Mouse (Mus musculus): Measurements from ENCODE around the gene Rps25. TPM values are rescaled to one million over a fixed set of nuclear protein-coding genes. Genes with fewer than 3 reads are reported as not detected.
"Not testable (repeated sequence)": the region's sequence is repeated elsewhere in the genome, so short reads cannot be mapped to it uniquely, and the experiment has no call there.

Gene Rps25
- polyA plus RNA-seq, 1 experiment from 2014 or later = 1,260 TPM

DNA sequence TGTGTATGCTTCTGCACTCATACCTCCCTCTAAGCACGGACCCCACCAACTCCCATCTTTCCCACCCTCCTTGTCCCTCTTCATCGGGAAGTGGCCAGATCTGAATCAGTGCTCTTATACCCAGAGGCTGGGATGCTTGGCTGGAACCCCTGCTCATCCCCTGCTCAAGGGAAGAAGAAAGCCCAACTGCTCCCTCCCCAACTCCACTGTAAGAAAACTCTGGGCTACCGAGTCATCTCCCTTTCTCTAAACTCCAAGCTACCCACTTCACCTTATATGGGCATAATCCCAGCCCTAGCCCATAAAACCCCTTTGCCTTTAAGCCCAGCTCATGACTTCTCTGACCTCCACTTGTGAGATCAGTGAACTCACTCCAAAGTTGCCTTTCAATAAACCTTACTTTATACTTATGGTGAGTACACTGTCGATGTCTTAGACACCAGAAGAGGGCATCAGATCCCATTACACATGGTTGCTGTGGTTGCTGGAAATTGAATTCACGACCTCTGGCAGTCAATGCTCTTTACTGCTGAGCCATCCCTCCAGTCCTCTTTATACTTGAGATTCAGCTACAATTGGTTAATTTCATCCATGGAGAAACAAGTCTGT lies 25.7 kb downstream of the Rps25 start:
- no peak overlapping the region for H3K4me3 ChIP-seq
- no peak overlapping the region for H3K27ac ChIP-seq
- H3K9me3 ChIP-seq = no peaks in the 10 kb centered on the region
- no peaks in the 10 kb centered on the region for H3K27me3 ChIP-seq
- no peaks in the 10 kb centered on the region for H3K36me3 ChIP-seq
- WGBS = 64% methylated on average over 5 of the region's 5 CpGs
- no peak for ATAC-seq (ENCODE audit: low FRiP score)
- no peaks in the 10 kb centered on the region; the same call in 1 of the 2 replicates for H3K4me1 ChIP-seq (replicated peaks)
- no peak overlapping the region for H3K9ac ChIP-seq
- no peak overlapping the region for H3K4me2 ChIP-seq

DNA sequence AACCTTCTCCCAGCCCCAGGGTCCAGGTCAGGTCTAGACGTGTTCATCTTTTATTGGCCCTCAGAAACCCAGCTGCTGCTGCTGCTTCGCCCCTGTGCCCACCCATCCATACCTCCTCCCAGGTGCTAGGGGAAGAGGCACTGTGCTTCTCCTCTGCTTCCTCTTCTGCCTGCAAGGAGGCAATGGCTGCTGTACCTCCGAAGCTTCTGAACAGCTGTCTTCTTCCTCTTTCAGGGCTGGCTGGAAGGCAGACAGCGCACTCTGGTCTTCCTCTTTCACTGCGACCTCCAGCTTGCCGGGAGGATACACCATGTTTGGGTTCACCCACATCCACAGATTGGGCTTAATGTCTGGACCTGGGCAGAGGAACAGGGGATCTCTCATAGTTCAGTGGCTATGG lies 28.8 kb downstream of the Rps25 start:
- Histone ChIP-seq H3K4me1 (replicated peaks) (no peaks in the 10 kb centered on the region; the same call in 1 of the 2 replicates), H3K36me3 (no peaks in the 10 kb centered on the region), H3K4me3 (no peak overlapping the region), H3K4me2 (no peak overlapping the region), H3K27me3 (no peaks in the 10 kb centered on the region), H3K9ac (no peak overlapping the region), H3K9me3 (no peaks in the 10 kb centered on the region), H3K27ac (no peak overlapping the region)
- no peak for ATAC-seq (ENCODE audit: low FRiP score)
- WGBS = 86% methylated on average over 6 of the region's 6 CpGs

DNA sequence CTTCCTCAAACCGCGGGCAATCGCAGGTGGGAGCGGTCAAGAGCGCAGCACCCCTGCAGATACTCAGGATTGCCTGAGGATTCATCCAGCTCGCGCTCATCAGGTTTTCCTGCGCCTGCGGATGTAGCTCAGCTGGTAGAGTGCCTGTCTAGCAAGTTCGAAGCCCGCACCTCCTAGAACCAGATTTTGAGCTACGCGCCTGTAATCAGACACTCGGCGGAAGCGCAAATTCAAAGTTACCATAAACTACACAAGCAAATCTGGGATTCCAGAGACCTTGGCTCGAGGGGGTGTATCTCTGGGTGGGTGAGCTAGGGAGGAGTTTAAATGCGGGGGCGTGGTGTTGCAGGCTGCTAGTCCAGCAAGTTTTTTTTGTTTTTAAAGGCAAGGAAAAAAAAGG lies 34.0 kb downstream of the Rps25 start, which contains the start of gene Foxr1:
Foxr1 (minus strand) TSS at position 176 of the 400 bp plus-strand sequence.
- 74% methylated on average over 19 of the region's 19 CpGs for WGBS
- no peaks in the 10 kb centered on the region for H3K36me3 ChIP-seq
- no peak within 1 kb of the TSS for H3K4me3 ChIP-seq
- H3K4me1 ChIP-seq (replicated peaks) = no peaks in the 10 kb centered on the region
- H3K27me3 ChIP-seq = no peaks in the 10 kb centered on the region
- no peak within 1 kb of the TSS for H3K9ac ChIP-seq
- H3K4me2 ChIP-seq = no peak within 1 kb of the TSS
- H3K9me3 ChIP-seq = no peaks in the 10 kb centered on the region
- no peak for ATAC-seq (ENCODE audit: low FRiP score)
- H3K27ac ChIP-seq = no peak within 1 kb of the TSS

DNA sequence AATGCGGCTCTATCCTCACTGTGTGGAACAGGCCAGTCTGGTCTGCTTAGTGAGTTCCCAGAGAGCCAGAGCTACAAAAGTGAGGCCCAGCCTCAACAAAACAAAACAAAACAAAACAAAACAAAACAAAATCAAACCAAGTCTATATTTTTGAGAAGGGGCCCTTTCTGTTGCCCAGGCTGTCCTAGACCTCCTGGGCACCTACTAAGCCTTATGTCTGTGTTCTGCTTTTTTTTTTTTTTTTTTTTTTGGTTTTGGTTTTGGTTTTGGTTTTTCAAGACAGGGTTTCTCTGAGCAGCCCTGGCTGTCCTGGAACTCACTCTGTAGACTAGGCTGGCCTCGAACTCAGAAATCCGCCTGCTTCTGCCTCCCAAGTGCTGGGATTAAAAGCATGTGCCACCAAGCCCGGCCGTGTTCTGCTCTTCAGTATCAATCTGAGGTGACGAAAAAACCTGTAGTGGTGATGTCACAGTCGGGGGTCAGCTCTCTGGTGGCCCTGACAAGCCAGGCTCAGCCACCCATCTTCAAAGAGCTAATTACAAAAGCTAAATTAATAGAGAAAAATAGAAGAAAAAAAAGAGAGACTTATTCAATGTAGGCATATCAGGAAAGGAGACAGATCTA lies 37.6 kb downstream of the Rps25 start:
- H3K9me3 ChIP-seq; H3K4me2 ChIP-seq; ATAC-seq (ENCODE audit: low FRiP score); H3K9ac ChIP-seq; H3K36me3 ChIP-seq; H3K4me1 ChIP-seq (replicated peaks); H3K4me3 ChIP-seq; H3K27me3 ChIP-seq; H3K27ac ChIP-seq: not testable (repeated sequence)
- 88% methylated on average over 7 of the region's 7 CpGs for WGBS

DNA sequence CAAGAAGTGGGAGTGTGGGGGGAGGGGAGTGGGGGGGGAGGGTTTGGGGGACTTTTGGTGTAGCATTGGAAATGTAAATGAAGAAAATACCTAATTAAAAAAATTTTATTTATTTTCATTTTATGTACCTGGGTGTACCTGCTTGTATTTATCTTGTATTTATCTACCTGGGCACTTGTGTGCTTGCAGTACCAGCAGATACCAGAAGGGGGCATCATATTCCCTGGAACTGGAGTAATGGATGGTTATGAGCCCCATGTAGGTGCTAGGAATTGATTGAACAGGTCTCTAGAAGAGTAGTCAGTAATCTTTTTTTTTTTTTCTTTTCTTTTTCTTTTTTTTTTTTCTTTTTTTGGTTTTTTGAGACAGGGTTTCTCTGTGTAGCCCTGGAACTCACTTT lies 43.4 kb downstream of the Rps25 start:
- H3K9me3 ChIP-seq = no peaks in the 10 kb centered on the region
- peaks cover 14% of the 10 kb centered on the region for H3K4me1 ChIP-seq (replicated peaks)
- H3K4me3 ChIP-seq = no peak overlapping the region
- no peaks in the 10 kb centered on the region for H3K36me3 ChIP-seq
- no peak overlapping the region for H3K9ac ChIP-seq
- peaks cover 15% of the 10 kb centered on the region for H3K27me3 ChIP-seq
- H3K27ac ChIP-seq = no peak overlapping the region
- no peak for ATAC-seq (ENCODE audit: low FRiP score)
- H3K4me2 ChIP-seq = no peak overlapping the region

DNA sequence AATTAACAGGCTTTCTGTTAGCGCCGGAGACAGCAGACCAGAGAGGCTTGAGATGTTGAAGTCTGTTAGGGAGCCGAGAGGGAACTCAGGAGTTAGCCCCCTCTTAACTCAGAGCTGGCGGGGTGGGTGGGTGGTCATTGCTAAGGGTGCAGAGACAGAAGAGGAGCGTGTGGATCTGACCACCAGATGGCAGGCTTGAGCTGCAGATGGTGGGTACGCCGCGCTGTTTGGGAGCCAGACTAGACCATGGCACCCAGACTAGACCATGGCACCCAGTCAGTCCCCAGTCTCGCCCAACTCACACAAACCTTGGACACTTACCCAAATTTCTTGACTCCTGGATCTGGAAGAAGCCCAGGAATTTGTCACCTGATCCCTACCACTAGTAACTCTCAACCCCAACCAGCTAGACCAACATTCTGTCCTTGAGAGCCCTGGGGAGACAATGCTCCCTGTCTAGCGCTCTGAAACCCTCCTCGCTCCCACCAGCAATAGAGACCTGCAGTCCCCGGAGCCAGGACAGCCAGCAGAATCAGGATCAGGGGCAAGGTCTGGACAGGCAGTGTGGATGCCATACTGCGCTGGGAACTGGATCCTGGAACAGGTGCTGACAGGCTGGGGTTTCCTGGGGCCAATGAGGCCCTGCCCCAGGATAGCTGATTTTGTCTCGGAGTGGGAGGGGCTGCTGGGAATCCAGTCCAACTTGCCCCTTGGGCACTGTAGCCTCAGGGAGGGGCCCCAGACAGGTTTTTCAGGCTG lies 47.4 kb downstream of the Rps25 start:
- Histone ChIP-seq H3K9ac (0 out of 2 replicates have a peak overlapping the region, but pooled peaks have one; percentile 36), H3K4me1 (replicated peaks) (peaks cover 45% of the 10 kb centered on the region), H3K36me3 (no peaks in the 10 kb centered on the region), H3K4me2 (no peak overlapping the region), H3K9me3 (no peaks in the 10 kb centered on the region), H3K4me3 (no peak overlapping the region), H3K27me3 (peaks cover 15% of the 10 kb centered on the region), H3K27ac (no peak overlapping the region)
- 7% methylated on average over 14 of the region's 14 CpGs for WGBS
- peak; percentile 62 for ATAC-seq (ENCODE audit: low FRiP score)

DNA sequence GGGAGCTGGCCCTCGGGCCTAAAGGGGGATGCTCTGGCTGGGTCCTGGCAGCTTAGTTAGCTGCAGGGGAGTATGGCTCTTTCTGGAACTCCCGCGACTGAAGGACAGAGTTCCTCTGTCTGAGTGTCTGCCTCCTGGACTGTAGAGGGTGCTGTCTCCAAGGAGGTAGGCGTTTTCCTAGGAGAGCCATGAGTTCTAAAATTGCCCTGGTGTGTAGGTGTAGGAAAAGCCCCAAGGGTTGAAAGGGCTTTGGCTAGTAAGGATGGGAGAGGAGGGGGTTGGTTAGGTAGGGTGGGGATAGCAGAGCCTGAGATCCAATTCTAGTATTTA lies 47.9 kb downstream of the Rps25 start, which contains the start of gene Upk2:
Upk2 (minus strand) TSS at position 86 of the 330 bp plus-strand sequence.
- H3K4me3 ChIP-seq = no peak within 1 kb of the TSS
- 0 out of 2 replicates have a peak within 1 kb of the TSS, but pooled peaks have one; percentile 36 for H3K9ac ChIP-seq
- ATAC-seq (ENCODE audit: low FRiP score) = no peak
- 23% methylated on average over 4 of the region's 4 CpGs for WGBS
- no peak within 1 kb of the TSS; the same call in 1 of the 2 replicates for H3K27ac ChIP-seq
- no peak within 1 kb of the TSS for H3K4me2 ChIP-seq
- H3K36me3 ChIP-seq = no peaks in the 10 kb centered on the region
- peaks cover 45% of the 10 kb centered on the region for H3K4me1 ChIP-seq (replicated peaks)
- peaks cover 15% of the 10 kb centered on the region for H3K27me3 ChIP-seq
- no peaks in the 10 kb centered on the region for H3K9me3 ChIP-seq

DNA sequence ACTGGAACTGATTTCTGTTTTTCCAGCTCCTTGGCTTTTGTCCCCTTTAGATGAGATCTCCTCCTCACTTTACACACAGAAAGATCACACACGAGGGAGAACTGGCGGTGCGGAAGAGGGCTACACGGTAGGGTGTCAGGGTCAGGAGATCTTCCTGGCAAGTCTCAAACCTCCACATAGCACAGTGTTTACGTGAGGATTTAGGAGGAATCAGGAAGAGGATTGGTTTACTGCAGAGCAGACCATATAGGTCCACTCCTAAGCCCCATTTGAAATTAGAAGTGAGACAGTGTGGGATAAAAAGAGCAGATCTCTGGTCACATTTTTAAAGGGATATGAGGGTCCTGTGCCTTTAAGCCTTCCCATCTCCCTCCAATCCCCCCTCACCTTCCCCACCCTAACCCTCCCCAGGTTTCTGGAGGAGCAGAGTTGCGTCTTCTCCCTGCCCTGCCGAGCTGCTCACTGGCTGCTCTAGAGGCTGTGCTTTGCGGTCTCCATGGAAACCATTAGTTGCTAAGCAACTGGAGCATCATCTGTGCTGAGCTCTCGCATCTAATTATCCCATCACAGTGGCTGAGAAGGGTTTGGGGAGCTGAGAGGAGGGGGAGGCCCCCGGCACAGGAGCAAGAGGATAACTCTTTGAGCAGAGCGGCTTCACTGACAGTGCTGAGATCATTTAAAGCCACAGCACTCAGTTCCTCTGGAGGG lies 50.2 kb downstream of the Rps25 start:
- peak; percentile 97 for ATAC-seq (ENCODE audit: low FRiP score)
- H3K27me3 ChIP-seq = peaks cover 15% of the 10 kb centered on the region
- 3% methylated on average over 11 of the region's 11 CpGs for WGBS
- H3K9ac ChIP-seq = peak overlapping the region; percentile 56
- peak overlapping the region; percentile 1; the same call in 1 of the 2 replicates for H3K4me3 ChIP-seq
- H3K27ac ChIP-seq = peak overlapping the region; percentile 92
- H3K9me3 ChIP-seq = no peaks in the 10 kb centered on the region
- H3K4me2 ChIP-seq = peak overlapping the region; percentile 43
- no peaks in the 10 kb centered on the region for H3K36me3 ChIP-seq
- H3K4me1 ChIP-seq (replicated peaks) = peaks cover 45% of the 10 kb centered on the region

Small RNA genes within 50 kb of the gene (microRNA-seq; reads per million reads assigned to microRNA genes)
- not detected for gene Mir7085

Other genes with a start within 250 kb of the Rps25 start
- 21.5 and 24.4 TPM in 2 replicates for gene Cbl, start 173.1 kb upstream of the Rps25 start, polyA plus RNA-seq (2015; fragmentation: Nextera tagmentation; extraction: Ambion mirVana)
- not detected in 2 replicates for gene Ccdc153, start 166.5 kb upstream of the Rps25 start, polyA plus RNA-seq (2015; fragmentation: Nextera tagmentation; extraction: Ambion mirVana)
- gene Pdzd3, start 155.7 kb upstream of the Rps25 start, polyA plus RNA-seq (2015; fragmentation: Nextera tagmentation; extraction: Ambion mirVana) = 0.17 and 0.48 TPM in 2 replicates
- 4.4 TPM in 2 replicates for gene Nlrx1, start 138.5 kb upstream of the Rps25 start, polyA plus RNA-seq (2015; fragmentation: Nextera tagmentation; extraction: Ambion mirVana)
- 18.0 and 20.1 TPM in 2 replicates for gene Abcg4, start 118.5 kb upstream of the Rps25 start, polyA plus RNA-seq (2015; fragmentation: Nextera tagmentation; extraction: Ambion mirVana)
- 31.4 and 36.6 TPM in 2 replicates for gene Hinfp, start 101.5 kb upstream of the Rps25 start, polyA plus RNA-seq (2015; fragmentation: Nextera tagmentation; extraction: Ambion mirVana)
- gene C2cd2l, start 86.9 kb upstream of the Rps25 start, polyA plus RNA-seq (2015; fragmentation: Nextera tagmentation; extraction: Ambion mirVana) = 19.1 and 21.6 TPM in 2 replicates
- gene Dpagt1, start 81.1 kb upstream of the Rps25 start, polyA plus RNA-seq (2015; fragmentation: Nextera tagmentation; extraction: Ambion mirVana) = 37.0 and 40.4 TPM in 2 replicates
- gene H2afx, start 72.4 kb upstream of the Rps25 start, polyA plus RNA-seq (2015; fragmentation: Nextera tagmentation; extraction: Ambion mirVana) = 145 and 151 TPM in 2 replicates
- 66.8 and 70.8 TPM in 2 replicates for gene Hmbs, start 62.9 kb upstream of the Rps25 start, polyA plus RNA-seq (2015; fragmentation: Nextera tagmentation; extraction: Ambion mirVana)
- 36.2 and 38.0 TPM in 2 replicates for gene Vps11, start 45.5 kb upstream of the Rps25 start, polyA plus RNA-seq (2015; fragmentation: Nextera tagmentation; extraction: Ambion mirVana)
- 25.6 and 27.7 TPM in 2 replicates for gene Hyou1, start 27.6 kb upstream of the Rps25 start, polyA plus RNA-seq (2015; fragmentation: Nextera tagmentation; extraction: Ambion mirVana)
- 64.7 and 65.9 TPM in 2 replicates for gene Slc37a4, start 10.3 kb upstream of the Rps25 start, polyA plus RNA-seq (2015; fragmentation: Nextera tagmentation; extraction: Ambion mirVana)
- gene Trappc4, start 461 bp downstream of the Rps25 start, polyA plus RNA-seq (2015; fragmentation: Nextera tagmentation; extraction: Ambion mirVana) = 342 and 355 TPM in 2 replicates
- 28.2 and 32.9 TPM in 2 replicates for gene Ccdc84, start 11.4 kb downstream of the Rps25 start, polyA plus RNA-seq (2015; fragmentation: Nextera tagmentation; extraction: Ambion mirVana)
- not detected in 2 replicates for gene Foxr1, start 34.0 kb downstream of the Rps25 start, polyA plus RNA-seq (2015; fragmentation: Nextera tagmentation; extraction: Ambion mirVana)
- gene Upk2, start 47.8 kb downstream of the Rps25 start, polyA plus RNA-seq (2015; fragmentation: Nextera tagmentation; extraction: Ambion mirVana) = not detected in 2 replicates
- gene Bcl9l, start 75.7 kb downstream of the Rps25 start, polyA plus RNA-seq (2015; fragmentation: Nextera tagmentation; extraction: Ambion mirVana) = 8.6 TPM in 2 replicates
- gene Cxcr5, start 154.7 kb downstream of the Rps25 start, polyA plus RNA-seq (2015; fragmentation: Nextera tagmentation; extraction: Ambion mirVana) = 0.10 TPM in 1 of 2 replicates, not detected in the other
- 26.1 and 28.2 TPM in 2 replicates for gene Ddx6, start 197.8 kb downstream of the Rps25 start, polyA plus RNA-seq (2015; fragmentation: Nextera tagmentation; extraction: Ambion mirVana)

All from hindbrain, embryonic 13.5 days (tissue).